Mouse (Mus musculus): Measurements from ENCODE around the gene Carmil1.

DNA sequence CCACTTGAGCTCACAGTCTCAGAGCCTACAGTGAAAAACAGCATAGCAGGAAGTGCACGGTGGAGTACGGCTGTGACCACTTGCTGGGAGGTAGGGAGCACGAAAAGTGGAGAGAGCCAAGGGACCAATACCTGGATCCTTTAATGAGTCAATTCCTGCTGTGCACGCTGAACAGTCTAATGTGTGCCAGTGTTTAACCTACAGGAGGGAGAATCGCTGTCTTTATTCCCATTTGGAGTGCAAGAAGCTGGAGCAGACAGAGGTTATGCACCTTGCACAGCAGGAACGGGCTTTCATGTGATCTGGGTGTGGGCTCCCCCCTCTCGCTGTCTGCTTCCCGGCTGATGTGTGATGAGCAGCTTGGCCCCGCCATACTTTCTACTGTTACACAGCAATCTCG is 101.1 kb downstream of the Carmil1 start:
- no peak for TF ChIP-seq POLR2A (IDR thresholded peaks at IDR 0.05; ENCODE audit: low read depth, low read length)
- TF ChIP-seq CTCF (IDR thresholded peaks at IDR 0.05; ENCODE audit: borderline replicate concordance, insufficient read depth, low read length) = no peak
